Mouse (Mus musculus): ENCODE results near the gene Nptx1. TPM values are rescaled to one million over a fixed set of nuclear protein-coding genes. Genes with fewer than 3 reads are reported as not detected.

Gene Nptx1
- polyA plus RNA-seq (2015; fragmentation: Nextera tagmentation; extraction: Ambion mirVana), result 0.13 and 0.24 TPM in 2 replicates

DNA sequence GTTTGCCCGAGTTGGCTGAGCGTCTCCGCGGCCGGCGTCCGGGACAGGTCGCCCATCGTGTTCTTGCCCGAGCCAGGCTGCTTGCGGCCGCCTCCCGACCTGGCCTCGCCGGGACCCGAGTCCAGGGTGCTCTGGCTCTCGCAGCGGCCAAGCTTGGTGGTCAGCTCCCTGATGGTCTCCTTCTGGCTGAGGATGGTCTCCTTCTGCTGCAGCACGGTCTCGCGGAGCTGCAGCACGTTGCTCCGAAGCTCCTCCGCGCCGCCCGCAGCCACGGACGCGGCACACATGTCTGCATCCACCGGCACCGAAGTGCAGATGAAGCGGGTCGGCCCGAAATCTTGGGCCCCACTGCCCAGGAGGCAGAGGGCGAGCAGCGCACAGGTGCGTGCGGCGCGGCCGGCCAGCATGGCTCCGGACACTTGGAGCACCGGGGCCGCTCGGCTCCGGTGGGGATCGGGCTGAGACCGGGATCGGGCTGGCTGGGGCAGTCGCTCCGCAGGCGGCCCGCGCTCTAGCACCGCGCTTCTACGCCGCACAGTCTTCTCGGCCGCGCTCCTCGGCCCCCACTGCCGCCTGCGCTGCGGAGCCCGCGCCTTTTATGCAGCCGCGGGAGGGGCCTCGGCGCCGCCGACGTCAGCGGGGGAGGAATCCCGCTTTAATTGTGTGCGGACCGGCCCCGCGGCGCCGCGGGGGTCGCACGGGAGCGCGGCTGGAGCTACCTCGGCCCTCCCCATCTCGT lies at the start of gene Nptx1:
Nptx1 (minus strand) TSS at position 571 of the 739 bp plus-strand sequence.

DNA sequence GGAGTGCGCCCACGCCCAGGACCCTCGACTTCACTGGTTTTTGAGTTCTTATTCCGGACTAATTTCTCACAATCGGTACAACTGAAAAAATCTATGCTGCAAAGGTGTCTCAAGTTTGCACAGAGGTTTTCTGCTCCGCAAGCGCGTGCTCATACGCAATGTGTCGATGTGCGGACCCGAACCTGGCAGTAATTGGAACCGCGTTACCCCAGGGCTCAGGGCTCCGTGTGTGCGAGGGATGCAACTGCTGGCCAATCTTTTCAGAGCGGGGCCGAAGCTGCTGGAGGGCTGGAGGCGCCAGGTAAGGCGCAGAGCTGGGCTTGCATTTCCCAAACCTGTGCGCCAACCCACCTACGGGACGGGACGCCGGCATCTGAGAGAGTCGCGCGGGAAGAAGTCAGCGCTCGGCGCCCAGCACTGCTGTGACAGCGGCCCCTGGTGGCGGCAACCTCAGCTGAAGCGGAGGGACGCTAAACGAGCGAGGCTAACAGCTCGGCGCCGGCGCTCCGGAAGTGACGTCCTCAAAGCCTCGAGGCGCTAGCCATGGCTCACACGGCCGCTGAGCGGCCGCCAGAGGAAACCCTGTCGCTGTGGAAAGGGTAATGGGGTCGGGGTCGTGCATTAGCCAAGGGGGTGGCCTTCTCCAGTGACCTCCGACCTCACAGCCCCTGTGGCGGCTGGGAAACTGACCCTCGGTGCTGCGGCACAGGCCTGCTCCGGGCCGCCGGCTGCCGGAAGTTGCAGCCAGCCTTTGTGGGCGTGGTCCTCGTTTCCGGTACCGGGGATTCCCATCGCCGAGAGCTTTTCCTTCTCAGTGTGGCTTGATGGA lies 56.5 kb downstream of the Nptx1 start, which contains the start of gene Endov:
Endov (plus strand) TSS at position 487 of the 829 bp plus-strand sequence.

Other genes with a start within 250 kb of the Nptx1 start
- gene Eif4a3, start 247.7 kb downstream of the Nptx1 start, polyA plus RNA-seq (2015; fragmentation: Nextera tagmentation; extraction: Ambion mirVana), result 152 and 165 TPM in 2 replicates
- 0.18 and 0.19 TPM in 2 replicates for gene Card14, start 240.0 kb downstream of the Nptx1 start, polyA plus RNA-seq (2015; fragmentation: Nextera tagmentation; extraction: Ambion mirVana)
- 3.3 and 4.2 TPM in 2 replicates for gene Sgsh, start 192.2 kb downstream of the Nptx1 start, polyA plus RNA-seq (2015; fragmentation: Nextera tagmentation; extraction: Ambion mirVana)
- 3.5 and 3.8 TPM in 2 replicates for gene Slc26a11, start 192.2 kb downstream of the Nptx1 start, polyA plus RNA-seq (2015; fragmentation: Nextera tagmentation; extraction: Ambion mirVana)
- 3.0 and 3.3 TPM in 2 replicates for gene Rnf213, start 154.7 kb downstream of the Nptx1 start, polyA plus RNA-seq (2015; fragmentation: Nextera tagmentation; extraction: Ambion mirVana)
- gene Endov, start 56.4 kb downstream of the Nptx1 start, polyA plus RNA-seq (2015; fragmentation: Nextera tagmentation; extraction: Ambion mirVana), result 7.4 and 8.1 TPM in 2 replicates
- 6.1 and 6.2 TPM in 2 replicates for gene Rptor, start 55.2 kb upstream of the Nptx1 start, polyA plus RNA-seq (2015; fragmentation: Nextera tagmentation; extraction: Ambion mirVana)

Data from skeletal muscle tissue, postnatal 0 days (tissue).